Mouse (Mus musculus) ES-Bruce4 (cell line): ENCODE results near the gene Tmem199.

Experiments
- CTCF ChIP-seq: IDR thresholded peaks from one replicate; pipeline ENCODE4 v1.8.1; 2011; ENCODE audit warnings: low read depth, low read length
- POLR2A ChIP-seq: IDR thresholded peaks from one replicate; pipeline ENCODE4 v1.8.1; 2011; ENCODE audit warnings: low read length; ENCODE audit not compliant: insufficient read depth

DNA sequence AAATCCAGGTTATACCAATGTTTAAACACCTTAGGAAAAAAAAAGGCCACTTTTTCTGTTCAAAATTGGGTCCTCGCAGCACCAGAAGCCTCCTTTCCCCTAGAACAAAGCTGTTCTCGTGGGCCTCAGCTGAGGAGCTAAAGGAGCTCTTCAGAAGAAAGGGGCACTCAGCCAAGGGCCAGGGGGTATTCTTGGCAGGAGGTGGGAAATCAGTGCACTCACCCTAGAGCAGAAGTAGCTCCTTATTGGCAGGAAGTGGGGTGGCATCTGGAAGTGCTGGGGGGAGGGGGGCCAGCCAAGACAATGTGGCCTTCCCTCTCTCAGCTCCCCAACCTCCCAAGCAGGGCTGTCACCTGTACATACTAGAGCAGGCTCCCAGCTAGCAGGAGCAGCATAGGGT lies 12.9 kb upstream of the Tmem199 start:
- TF ChIP-seq CTCF = no peak
- TF ChIP-seq POLR2A = no peak
